Mouse (Mus musculus) layer of hippocampus, adult 9-11 months (tissue): ENCODE results near the gene Fem1a.

Experiments used
- DNase-seq: peaks from one replicate; pipeline ENCODE4 v3.0.0; 2022

Fem1a gene

DNA sequence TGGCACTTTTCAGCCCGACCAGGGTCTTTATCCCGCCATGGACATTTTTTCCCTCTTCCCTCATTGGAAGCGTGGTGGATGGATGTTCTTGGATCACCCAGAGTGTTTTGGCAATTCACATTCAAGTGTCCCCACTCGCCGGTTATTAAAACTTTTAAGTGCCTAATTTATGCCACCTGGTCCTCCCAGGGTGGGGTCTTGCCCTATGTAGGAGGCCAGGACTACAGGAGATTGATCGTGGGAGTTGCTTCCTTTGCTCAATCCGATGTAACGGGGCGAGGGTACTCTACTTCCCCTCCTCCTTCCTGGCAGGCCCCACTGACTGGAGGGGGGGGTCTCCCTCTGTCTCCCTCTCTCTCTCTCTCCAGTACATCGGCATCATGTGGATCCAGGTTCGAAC lies 48.1 kb downstream of the Fem1a start:
- no peak for DNase-seq

- DNase-seq: no peak
Observed at GRCm38 (mm10) chr17:56305156-56305555, 48.5 kb downstream of the Fem1a start.

DNA sequence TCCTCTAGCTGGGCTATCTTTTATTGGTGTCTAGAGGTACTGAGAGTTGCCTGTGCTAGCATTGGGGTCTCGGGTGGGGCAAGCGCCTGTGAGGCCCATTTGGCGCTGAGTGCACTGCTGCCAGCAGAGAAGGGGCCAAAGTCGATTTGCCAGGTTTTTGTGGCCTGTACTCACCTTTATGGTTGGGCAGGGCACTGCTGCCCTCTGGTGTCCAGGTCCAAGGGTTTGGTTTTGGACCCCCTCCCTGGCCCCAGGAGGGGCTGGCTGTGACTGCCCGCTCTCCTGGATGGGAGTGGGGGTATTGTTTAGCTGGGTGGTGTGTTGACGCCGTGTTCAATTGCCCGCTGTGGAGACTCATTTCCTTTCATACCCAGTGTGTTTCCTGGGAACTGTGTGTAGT lies 49.2 kb downstream of the Fem1a start:
- no peak for DNase-seq

DNA sequence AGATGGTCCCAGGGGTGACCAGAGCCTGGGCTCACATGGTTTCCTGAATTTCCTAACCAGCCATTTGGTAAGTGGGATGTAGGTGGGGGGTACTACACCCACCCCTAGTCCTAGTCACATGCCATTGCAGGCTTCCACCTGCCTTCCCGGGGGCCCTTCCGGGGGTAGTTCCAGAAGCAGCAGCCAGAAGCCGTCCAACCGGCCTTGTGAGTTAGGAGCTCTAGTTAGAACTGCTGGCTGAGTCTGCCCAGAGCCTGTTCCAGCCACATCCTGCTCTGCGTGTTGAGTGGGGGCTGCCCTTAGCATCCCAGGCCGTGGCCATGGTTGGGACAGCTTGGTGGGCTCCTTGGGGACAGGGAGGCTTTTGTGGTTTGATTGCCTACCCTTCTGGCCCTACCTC lies 51.5 kb downstream of the Fem1a start:
- DNase-seq: no peak

DNA sequence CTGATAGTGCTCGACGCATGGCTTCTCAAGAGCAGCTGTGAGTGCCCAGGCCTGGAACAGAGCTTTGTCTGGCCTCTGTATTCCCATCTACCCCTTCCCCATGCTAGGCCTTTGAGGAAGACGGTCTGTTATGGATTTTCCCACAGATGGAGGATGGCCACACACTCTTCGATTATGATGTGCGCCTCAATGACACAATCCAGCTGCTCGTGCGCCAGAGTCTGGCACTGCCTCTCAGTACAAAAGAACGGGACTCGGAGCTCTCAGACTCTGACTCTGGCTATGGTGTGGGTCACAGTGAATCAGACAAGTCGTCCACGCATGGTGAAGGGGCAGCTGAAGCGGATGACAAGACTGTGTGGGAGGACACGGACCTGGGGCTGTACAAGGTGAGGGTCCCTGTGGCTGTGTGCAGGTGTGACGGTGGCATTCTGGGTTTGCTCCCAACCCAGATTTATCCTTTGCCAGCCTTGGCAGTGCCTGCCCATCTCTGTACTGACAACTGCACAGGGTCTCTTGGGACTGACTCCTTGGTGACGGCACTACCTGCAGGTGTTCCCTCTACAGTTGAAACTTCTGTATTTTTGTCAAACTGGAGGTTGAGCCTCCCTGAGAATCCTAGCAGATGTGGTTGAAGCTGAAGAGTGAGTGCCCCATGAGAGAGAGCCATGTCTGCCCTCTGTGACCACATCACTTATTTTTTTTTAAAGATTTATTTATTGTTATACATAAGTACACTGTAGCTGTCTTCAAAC lies 52.8 kb downstream of the Fem1a start:
- DNase-seq: no peak
